Mouse (Mus musculus): ENCODE results near the gene Mcm2.

DNA sequence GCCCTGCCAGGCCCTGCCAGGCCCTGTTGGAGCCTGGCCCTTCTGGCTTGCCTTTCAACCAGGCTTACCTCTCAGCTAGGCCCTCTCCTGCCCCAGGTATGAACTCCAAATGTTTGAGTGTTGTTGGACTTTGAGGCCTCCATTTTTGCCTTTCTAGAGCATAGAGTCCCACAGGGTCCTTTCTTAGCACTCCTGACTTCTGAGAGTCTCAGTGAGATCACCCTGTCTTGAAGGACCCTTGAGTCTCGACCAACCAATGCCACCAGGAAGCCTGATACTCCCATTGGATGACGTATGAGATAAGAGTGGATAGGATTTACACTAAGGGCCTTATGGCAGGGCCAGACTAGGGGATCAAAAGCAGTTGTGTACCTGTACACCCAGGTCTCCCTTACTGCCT lies 32.9 kb upstream of the Mcm2 start:
- TF ChIP-seq CTCF (conservative IDR thresholded peaks at IDR 0.05; ENCODE audit: insufficient read depth, insufficient read length, low read depth, low read length): no peak
- no peak for TF ChIP-seq POLR2A (IDR thresholded peaks at IDR 0.05; ENCODE audit: low read depth, low read length)
